Mouse (Mus musculus): ENCODE measurements around the gene Slco1c1. TPM values are rescaled to one million over a fixed set of nuclear protein-coding genes. Genes with fewer than 3 reads are reported as not detected.

Slco1c1 gene
- polyA plus RNA-seq (2015; fragmentation: Nextera tagmentation; extraction: Ambion mirVana) = 0.25 and 0.30 TPM in 2 replicates

DNA sequence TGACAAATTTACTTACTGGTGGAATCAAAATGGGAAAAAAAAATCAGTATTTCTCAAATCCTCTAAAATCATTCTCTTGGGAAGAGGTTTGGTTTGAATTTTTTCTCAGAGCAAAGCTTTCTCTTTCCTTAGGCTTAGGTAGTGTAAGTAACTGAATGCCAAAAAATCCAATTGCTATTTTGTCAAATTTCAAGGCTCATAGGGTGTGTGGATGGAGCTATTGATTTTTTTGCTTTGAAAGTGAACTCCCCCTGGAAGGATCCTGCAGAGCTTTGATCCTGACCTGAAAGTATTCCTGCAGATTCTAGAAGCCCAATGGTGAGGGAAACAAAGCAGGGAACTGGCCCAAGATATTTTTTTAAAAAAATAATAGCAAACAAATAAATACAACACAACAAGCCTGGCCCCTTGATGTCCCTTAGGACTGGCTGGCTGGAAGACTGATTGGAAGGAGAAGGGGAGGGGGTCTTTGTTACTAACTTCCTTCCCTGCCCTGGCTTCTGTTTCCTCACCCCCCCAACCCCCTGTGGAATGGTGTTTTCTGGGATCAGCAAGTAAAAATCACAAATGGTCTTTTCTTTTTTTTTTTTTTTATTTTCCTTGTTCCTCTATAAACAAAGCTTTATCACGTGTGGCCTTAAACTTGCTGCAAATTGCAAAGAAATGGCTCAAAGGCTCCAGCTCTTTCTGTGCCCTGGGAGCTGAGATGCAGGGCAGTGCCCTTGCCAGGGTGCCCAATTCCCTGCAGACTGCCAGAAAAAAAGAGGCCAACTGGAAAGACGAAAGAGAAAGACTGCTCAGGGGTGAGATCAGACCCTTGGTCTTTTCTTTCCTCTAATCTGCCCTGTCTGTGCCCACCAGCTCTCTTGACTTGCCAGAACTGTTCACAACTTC is at the start of gene Slco1c1:
Gene Slco1c1 (plus strand): TSS at position 622 of the 894 bp plus-strand sequence.

Other genes starting within 250 kb of the Slco1c1 start
- gene Slco1b2, start 105.2 kb downstream of the Slco1c1 start, polyA plus RNA-seq (2015; fragmentation: Nextera tagmentation; extraction: Ambion mirVana) = 3.6 and 7.2 TPM in 2 replicates
- gene Gm5724, start 249.4 kb downstream of the Slco1c1 start, polyA plus RNA-seq (2015; fragmentation: Nextera tagmentation; extraction: Ambion mirVana) = not detected in 2 replicates

All from adrenal gland, postnatal 0 days (tissue).